Mouse (Mus musculus) gastrocnemius, postnatal 4 days (tissue): Measurements from ENCODE around the gene Mtmr10. TPM values are rescaled to one million over a fixed set of nuclear protein-coding genes. Genes with fewer than 3 reads are reported as not detected.

ENCODE experiments used
- DNase-seq, 2 experiments: peaks; one replicate each; pipeline ENCODE4 v3.0.0; 2021 to 2022; ENCODE audit warnings: low spot score in 2 of 2, mixed read lengths in 2 of 2
- total RNA-seq, 2 experiments: library from RNA; stranded (reverse); gene quantifications; 2 replicates each; pipeline ENCODE4 v1.2.3; 2021

Gene Mtmr10
- total RNA-seq, 2 experiments from 2014 or later: 17.4 to 18.5 TPM

DNA sequence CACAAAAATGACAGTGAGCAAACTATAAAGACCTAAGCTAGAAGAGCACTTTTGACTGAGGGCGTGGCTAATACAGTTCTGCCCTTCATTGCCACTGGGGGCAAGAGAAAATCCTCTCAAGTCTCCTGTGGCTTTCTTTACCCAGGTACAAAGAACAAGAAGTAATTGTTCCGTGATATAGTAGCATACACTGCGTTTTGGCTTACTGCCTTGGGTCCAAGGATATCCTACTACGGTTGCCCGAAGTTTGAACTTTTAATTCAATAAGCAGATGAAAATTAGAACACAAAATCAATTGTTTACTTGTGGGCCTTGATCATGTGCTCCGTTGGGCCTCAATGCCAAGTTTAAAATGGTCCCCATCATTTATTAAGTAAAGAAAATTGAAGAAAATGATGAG lies 3.0 kb downstream of the Mtmr10 start:
- DNase-seq: no peak

DNA sequence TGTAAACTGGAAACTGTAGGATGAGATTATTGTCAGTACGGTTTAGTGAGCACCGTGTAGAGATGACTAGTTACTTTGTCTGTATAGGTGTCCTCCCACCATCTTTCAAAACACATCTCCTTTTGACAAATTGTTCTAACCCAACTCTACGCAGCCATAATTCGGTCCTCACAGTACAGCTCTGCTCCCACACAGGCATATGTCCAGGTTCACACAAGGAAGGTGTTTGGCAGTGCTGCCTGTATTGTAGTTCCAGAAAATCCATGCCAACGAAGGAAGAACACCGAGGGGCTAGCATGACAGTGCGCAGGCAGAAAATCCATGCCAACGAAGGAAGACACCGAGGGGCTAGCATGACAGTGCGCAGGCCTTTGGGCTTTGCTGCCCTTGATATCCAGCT lies 4.3 kb downstream of the Mtmr10 start:
- DNase-seq: no peak

DNA sequence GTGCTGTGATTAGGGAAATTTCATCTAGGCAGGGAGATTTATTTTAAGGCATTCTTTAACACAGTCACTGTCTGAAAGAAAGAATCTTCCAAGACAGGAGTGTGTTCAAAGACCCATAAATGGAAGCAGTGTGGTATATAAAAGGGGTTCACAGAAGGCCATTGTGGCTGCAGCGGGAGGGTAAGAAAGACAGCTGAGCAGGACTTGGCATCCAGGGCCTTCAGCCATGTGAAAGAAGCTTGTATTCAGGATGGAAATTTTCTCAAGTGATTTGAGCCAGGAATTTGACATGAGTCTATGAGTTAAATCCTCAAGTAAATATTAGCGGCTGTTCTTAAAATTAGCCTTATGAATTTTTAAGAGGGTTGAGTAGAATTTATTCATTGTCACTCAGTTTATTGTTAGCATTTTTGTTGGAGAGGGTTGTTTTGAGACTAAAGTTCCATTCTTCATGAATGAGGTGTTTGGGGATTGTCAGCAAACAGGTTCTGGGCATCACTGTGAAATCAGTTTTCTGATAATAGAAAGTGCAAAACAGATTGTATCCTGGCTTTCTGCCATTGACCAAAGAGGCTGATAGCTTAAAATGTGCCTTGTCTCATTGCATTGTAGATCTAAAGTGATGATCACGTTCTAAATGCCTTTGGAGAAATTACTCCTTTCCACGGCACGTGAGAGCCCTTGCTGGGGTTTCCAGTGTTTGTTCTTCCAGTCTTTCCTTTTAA lies 9.0 kb downstream of the Mtmr10 start:
- DNase-seq: no peak

DNA sequence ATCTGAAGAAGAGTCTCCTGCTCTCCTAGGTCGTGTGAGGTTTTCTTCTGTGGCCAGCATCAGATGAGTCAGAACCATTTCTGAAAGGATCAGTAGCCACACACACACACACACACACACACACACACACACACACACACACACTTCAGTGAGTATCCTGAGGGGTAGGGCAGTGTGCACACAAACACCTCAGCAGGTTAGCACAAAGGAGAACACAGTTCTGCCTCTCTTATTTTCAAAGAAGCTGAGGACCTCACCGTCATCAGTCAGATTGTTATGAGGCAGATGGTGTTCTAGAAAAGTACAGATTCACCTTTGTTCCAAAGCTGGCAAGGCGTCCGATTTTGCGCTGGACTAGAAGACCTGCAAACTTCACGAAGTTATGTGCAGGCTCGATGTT lies 22.8 kb downstream of the Mtmr10 start:
- no peak for DNase-seq

DNA sequence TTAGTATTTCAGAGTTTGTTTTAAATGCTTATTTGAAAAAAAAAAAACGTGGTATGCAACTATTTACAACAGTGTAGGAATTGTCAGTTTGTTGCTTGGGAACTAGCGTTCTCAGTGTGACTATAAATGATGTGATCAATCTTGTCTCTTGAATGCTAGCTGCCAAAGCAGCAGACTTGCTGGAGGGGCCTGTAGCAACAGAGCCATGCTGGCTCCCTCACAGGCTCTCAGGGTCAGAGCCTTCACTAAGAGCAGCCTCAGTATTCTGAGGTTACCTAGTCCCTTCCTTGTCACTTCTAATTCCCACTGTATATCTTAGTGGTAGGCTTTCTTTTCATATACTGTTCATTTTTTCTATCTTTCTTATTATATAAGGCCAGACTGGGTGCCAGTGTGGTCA lies 23.3 kb downstream of the Mtmr10 start:
- DNase-seq: no peak

DNA sequence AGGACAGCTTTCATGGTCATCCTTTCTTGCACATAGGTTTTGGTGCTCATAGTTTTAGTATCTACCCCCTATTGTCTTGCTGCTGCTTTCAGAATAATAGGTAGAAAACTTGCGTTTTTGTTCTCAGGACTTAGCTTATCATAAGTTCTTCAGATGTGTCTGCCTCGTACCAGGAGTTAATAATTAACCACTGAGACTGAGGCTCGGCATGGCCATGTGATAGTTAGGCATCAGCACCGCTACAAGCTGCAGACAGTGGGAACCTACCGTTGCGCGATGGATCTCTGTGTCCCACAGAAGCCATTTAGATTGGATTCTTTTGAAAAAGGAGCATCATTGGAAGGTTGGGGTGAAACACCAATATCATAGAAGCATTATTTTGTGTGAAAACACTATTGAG lies 25.4 kb downstream of the Mtmr10 start:
- no peak for DNase-seq

DNA sequence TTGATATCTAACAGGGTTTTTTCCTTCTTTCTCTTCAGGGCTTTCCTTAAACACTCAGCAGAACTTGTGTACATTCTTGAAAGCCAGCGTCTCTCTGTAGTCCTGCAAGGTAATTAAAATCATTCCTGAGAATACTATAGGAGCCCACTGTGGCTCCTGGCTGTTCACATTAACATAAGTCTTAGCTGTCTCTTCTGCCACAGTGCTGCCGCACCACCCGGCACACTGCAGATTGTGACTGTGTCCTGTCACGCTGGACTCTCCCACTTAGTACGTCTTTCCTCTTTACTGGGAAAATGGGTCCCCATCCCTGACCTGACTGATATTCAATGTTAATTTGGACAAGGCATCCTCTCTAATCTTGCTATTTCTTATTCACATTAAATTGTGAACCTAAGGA lies 33.7 kb downstream of the Mtmr10 start:
- no peak for DNase-seq

DNA sequence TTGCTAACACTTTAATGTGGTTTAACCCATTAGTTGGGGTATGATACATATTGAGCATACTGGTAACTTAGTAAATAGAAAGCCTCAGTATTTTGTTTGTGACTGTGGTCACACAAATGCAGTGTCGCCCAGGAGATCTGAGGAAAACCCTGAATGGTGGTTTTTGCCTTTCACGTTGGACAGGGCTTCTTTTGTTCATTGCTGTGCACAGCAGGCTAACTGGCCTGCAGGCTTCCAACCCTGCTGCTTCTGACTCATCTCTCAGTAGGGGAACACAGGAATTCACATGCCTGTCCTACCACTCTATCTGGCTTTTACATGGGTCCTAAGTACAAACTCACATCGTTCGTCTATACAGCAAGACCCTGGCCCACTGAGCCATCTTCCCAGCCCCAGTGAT lies 34.2 kb downstream of the Mtmr10 start:
- DNase-seq: no peak

DNA sequence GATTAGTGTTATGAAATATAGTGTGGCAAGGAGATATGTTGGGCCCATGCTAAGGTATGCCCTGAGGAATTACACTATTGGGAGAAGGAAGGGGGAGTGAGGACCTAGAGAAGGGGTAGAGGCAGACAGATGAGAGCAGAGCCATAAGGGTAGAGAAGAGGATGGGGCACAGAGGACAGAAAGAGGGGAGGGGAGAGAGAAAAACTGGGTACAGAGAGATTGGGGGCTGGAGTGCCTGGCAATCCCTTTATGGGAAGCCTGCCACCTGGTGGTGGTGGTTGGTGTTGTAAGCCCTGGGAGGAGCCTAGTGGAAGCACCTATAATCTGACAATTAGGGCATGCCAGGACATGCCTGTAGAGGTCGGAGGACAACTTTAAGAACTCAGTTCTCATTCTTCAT lies 39.4 kb downstream of the Mtmr10 start:
- DNase-seq: peak; percentile 59 to 72

DNA sequence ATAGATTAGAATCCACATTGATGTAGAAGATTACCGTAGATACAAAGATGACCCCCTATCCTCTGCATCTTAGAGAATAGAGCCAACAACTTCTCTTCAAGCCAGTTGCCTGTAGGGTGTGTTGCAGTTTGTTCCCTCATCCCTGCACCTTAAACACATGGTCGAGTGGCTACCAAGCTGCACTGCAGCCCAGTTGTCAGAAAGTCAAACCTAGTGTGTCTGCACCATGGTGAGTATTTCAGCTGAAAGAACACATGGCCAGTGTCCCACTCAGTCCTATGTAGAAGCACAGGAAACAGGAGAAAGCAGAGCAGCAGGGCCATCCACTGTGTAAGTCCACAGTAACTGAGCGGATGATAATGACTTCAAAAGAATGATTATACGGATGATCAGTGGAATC lies 40.0 kb downstream of the Mtmr10 start:
- DNase-seq: no peak

DNA sequence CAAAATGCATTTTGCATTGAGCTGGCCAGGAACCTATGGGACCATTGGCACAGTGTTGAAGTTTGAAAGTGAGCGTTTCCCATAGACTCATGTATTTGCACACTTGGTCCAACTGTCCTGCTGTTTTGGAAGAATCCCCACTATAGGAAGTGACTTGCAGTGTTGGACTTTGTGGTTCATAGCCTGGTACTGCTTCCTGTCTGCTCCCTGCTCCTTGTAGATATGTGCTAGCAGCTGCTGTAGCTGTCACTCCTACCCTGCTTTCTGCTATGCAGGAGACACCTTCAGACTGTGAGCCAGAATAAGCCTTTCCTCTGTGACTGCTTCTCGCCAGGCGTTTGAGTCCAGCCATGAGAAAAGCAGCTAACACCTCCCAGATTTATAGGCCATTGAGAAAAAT lies 43.9 kb downstream of the Mtmr10 start:
- no peak for DNase-seq

DNA sequence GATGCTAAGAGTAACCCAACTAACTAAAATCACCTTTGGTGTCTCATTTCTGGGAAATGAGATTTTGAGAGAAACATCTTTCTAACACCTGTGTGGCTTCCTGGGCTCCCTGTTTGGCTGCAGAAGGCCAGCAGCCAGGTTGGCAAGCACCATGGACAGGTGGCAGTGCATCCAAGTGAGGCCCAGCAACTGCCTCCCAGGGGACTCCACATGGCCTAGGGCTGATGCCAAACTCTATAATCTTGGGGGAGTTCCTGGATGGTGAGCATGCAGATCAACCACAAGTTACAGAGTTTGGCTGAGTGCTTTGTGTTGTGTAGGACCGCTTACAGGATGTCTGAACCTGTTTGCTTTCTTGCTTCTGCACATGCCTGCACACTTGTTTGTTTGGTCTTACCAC lies 45.2 kb downstream of the Mtmr10 start:
- DNase-seq: no peak

DNA sequence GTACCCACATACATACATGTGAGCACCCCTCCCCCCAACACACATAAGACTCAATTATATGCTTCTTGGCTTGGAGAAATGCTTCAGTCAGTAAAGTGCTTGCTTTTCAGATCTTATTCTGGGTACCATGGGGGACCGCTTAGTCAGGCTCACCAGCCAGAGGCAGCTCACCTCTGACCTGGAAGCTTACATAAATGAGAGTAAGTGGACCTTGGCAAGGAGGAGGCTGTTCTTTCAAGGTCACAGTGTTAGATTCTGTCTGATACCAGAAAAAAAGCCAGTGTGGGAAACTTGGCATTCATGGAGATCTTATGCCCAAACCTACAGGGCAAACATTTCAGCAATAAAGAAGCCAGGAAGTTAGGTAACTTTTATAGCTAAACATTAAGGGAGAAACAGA lies 60.4 kb downstream of the Mtmr10 start:
- no peak for DNase-seq

DNA sequence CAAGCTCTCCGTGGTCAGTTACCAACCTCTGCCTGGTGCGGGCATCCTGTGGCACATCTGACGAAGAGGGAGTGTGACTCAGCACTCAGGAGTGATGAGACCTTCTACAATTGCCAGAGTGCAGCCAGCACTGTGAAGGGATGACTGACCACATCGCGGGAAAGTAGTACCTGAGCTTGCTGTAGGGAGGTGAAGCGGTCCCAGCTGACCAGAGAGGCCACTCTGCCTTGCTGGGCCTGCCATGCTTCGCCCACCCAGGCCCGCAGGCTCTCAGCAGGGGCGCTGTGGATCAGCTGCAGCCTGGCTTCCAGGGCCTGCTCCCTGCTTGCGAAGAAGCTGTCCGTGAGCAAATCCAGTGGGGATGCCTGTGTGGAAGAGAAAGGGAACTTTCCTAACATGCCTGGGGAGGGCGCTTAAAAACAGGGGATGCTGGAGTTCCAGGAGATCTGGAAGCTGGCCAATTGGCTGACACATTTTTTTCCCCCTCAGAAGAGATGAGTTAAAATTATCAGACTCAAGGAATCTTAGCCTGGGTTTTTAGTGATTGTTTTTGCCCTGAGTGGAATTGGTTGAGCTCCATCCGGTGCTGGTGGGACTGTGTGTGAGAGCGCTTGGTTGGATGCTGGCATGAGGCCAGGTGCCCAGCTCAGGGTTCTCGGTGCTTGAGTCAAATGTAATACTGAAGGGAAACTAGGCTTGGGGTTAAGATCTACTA lies 61.9 kb downstream of the Mtmr10 start:
- DNase-seq: no peak

DNA sequence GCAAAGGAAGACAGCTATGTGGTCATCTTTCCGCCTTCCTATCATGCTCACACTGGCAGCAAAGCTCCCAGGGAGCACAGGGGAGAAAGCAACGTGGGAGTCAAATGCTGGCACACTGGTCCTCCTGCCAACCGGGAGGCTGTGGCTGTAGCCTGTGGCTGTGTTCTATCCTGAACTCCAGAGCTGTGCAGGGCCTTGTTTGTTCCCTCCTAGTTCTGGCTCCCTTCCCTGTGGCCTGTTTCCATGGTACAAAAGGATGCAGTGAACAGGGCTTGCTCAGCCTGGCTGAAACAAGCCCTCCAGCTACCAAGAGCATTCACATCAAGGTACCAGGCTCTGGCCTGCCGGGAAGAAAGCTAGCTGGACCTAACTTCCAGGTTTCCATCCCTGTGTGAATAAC lies 63.6 kb downstream of the Mtmr10 start:
- DNase-seq: no peak

DNA sequence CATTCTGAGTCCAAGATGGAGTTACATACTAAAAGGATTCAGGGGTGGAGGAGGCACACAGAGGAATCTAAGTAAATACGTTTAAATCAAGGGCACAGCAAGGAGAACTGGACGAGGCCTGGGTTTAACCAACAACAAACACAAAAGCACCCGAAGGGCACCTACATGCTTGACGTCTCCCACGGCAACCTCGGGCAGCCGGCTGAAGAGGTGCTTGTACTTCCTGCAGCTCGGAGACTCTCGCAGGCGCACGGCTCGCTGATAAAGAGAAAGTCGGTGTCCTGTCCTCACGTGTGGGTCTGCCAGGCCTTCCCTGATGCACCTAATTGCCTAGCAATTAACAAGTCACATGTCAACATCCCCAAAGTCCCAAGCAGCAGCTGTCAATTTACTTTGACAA lies 66.8 kb downstream of the Mtmr10 start:
- no peak for DNase-seq

DNA sequence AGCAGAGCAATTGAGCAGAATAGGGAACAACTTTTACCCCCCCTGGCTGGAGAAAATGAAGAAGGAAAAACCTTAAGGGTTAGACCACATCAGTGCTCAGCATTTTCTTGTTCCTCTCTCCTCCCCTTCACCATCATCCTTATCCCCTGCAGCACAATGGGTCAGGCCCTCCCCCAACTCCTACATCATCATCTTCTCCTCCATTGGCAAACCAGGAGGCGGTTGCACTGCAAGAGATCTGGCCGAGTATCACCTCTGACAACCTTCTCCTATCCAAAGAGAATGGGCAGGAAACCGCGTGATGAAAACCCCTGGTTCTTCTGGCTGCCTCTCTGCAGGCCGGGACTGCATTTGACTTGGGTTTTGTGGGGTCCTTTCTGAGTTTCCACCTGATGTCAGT lies 69.2 kb downstream of the Mtmr10 start:
- no peak for DNase-seq

DNA sequence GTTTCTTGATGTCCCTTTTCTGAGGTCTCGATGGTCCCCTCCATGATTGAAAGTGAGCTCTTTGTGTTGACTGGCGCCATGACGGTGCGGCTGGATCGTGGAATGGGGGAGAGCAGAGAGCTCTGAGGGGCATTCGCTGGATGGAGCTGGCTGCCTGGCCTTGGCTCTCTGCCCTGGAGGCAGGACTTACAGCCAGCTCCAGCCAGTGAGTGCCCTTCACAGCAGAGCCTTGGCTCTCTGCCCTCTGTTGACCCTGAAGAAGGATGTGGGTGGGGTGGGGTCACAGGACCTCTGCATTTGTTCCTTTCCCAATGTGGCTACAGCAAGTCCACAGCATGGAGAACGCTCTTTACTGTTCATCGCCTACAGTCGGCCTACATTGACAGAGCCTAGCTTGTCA lies 70.0 kb downstream of the Mtmr10 start:
- DNase-seq: no peak

DNA sequence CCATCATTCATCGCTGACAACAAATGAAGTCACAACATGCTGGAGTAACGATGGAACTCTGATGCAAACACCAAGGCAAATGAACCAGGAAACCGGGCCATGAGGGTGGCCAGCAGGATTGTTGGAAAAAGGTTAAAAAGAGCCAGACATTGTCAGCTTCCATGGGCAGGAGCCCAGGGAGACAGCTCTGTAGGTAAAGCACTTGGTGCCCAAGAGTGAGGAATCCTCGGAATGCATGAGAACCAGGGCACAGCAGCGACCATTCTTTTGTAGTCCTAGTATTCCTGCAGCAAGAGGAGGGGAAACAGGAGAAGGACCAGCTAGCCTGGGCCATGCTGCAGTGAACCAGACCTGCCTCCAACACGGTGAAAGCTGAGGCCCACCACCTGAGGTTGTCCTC lies 71.2 kb downstream of the Mtmr10 start:
- no peak for DNase-seq

DNA sequence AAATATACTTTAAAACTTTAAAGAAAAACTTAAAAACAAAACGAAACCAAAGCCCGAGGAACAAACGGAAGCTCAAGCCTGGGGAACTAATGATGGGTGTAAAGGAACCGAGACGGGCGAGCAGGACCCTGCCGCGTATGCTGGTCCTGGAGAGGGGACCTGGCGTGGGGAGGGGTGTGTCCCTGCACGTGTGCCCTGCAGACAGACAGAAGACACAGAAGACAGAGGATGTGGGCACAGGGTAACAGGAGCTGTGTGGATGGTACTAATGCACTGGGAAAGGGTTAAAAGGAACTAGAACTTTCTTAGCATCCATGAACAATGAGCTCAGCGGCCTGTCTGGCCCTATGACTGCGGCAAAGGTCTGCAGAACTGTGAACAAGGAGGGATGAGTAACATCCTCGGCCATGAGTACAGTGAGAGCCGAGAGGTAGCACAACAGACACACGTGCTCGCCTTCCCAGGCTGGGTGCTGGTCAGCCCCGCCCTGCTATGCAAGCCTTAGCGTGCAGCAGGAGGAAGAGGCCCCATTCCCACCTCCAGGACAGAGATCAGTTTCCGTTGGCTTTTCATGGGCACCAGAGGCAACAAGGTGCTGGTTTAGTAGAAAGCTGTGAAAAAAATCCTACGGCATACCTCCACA lies 72.6 kb downstream of the Mtmr10 start:
- DNase-seq: no peak

DNA sequence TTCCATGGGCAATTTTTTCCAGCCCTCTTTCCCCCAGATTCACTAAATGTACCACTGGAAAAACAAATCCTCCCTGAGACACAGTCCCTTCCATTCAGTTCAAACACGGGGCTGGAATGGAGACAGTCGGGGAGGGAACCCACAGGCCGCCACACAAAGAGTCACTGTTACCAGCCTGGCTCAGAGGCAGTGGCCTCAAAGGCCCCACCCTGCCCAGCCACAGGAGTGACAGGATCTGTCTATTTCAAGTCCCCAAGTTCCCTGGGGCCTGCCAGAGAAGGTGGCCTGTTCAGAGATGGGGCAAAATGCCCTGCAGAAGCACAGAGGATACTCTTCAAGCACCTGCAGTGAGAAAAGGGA lies 73.1 kb downstream of the Mtmr10 start:
- no peak for DNase-seq

DNA sequence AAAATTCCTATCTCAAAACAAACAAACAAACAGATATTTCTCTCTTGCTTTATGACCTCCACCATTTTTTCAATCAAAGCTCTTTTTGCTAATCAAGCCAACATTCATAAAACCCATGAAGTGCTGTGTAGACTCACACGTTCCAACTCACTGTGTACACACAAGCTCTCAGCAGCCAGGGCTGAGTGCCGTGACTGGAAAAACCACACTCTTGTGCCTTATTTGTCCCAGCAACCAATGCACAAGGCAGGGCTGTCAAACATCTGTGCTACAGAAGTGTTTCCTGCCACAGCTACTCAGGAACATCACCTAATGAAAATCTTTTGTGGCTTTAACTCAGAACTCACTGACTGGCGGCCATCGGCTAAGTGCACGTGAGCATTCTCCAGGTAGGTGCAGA lies 78.4 kb downstream of the Mtmr10 start:
- DNase-seq: no peak

DNA sequence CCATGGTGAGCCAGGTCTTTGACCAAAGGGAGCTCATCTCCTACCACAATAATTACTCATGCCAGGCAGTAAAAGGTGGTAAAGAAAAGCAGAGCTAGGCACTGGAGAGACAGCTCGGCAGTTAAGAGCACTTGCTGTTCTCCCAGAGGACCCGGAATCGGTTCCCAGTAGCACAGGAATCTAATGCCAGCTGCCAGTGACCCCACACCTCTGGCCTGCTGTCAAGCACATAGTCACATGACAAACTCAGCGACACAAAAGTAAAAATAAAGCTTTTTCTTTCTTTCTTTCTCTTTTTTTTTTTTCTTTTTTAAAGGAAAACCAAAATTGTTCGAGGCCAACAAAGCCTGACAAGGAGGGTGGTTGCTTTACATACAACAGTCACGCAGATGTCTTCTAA lies 82.4 kb downstream of the Mtmr10 start:
- DNase-seq: no peak
